Mouse (Mus musculus) gastrocnemius, adult 18-20 months (tissue): ENCODE results near the gene Arhgef28. TPM values are rescaled to one million over a fixed set of nuclear protein-coding genes. Genes with fewer than 3 reads are reported as not detected.
A peak's percentile ranks its signal among the peaks of the same experiment; 100 is the strongest.

Experiments used
- DNase-seq: peaks from one replicate; pipeline ENCODE4 v3.0.0; 2021; ENCODE audit warnings: low spot score
- total RNA-seq, 2 experiments: library from RNA; stranded (reverse); gene quantifications; 2 replicates each; pipeline ENCODE4 v1.2.3; 2021

The Arhgef28 gene
- total RNA-seq, 2 experiments from 2014 or later: 2.3 to 2.4 TPM

- no peak for DNase-seq
Measured at GRCm38 (mm10) chr13:98015981-98016922, 190.0 kb downstream of the Arhgef28 start.

- no peak for DNase-seq
Measured at GRCm38 (mm10) chr13:98014892-98015291, 191.3 kb downstream of the Arhgef28 start.

- DNase-seq: no peak
Measured at GRCm38 (mm10) chr13:98013715-98014114, 192.5 kb downstream of the Arhgef28 start.

GRCm38 (mm10) chr13:98011931-98012341, 194.3 kb downstream of the Arhgef28 start:
- DNase-seq: no peak

- DNase-seq: no peak
Measured at GRCm38 (mm10) chr13:98009070-98009469, 197.2 kb downstream of the Arhgef28 start.

GRCm38 (mm10) chr13:98008588-98008987, 197.7 kb downstream of the Arhgef28 start:
- peak; percentile 22 for DNase-seq

- DNase-seq: no peak
Measured at GRCm38 (mm10) chr13:98005611-98006218, 200.5 kb downstream of the Arhgef28 start.

- DNase-seq: no peak
Measured at GRCm38 (mm10) chr13:98004647-98005414, 201.4 kb downstream of the Arhgef28 start.

GRCm38 (mm10) chr13:98003690-98004089, 202.5 kb downstream of the Arhgef28 start:
- no peak for DNase-seq

GRCm38 (mm10) chr13:98002598-98002997, 203.6 kb downstream of the Arhgef28 start:
- no peak for DNase-seq

GRCm38 (mm10) chr13:98002121-98002520, 204.1 kb downstream of the Arhgef28 start:
- no peak for DNase-seq

- no peak for DNase-seq
Measured at GRCm38 (mm10) chr13:98001719-98002118, 204.5 kb downstream of the Arhgef28 start.

- DNase-seq: no peak
Measured at GRCm38 (mm10) chr13:98000841-98001240, 205.4 kb downstream of the Arhgef28 start.

GRCm38 (mm10) chr13:97999130-97999529, 207.1 kb downstream of the Arhgef28 start:
- DNase-seq: no peak

GRCm38 (mm10) chr13:97998570-97998969, 207.7 kb downstream of the Arhgef28 start:
- no peak for DNase-seq

- no peak for DNase-seq
Measured at GRCm38 (mm10) chr13:97990939-97991338, 215.3 kb downstream of the Arhgef28 start.

- DNase-seq: no peak
Measured at GRCm38 (mm10) chr13:97988796-97989195, 217.4 kb downstream of the Arhgef28 start.

- DNase-seq: no peak
Measured at GRCm38 (mm10) chr13:97986691-97987090, 219.5 kb downstream of the Arhgef28 start.

- no peak for DNase-seq
Measured at GRCm38 (mm10) chr13:97977104-97977503, 229.1 kb downstream of the Arhgef28 start.

- DNase-seq: no peak
Measured at GRCm38 (mm10) chr13:97976642-97977041, 229.6 kb downstream of the Arhgef28 start.

GRCm38 (mm10) chr13:97974532-97975194, 231.6 kb downstream of the Arhgef28 start:
- no peak for DNase-seq
